Mouse (Mus musculus): Measurements from ENCODE around the gene Bbs9. TPM values are rescaled to one million over a fixed set of nuclear protein-coding genes. Genes with fewer than 3 reads are reported as not detected.

Gene Bbs9
- total and polyA plus RNA-seq, 3 experiments: 6.9 to 9.1 (median 7.8) TPM

DNA sequence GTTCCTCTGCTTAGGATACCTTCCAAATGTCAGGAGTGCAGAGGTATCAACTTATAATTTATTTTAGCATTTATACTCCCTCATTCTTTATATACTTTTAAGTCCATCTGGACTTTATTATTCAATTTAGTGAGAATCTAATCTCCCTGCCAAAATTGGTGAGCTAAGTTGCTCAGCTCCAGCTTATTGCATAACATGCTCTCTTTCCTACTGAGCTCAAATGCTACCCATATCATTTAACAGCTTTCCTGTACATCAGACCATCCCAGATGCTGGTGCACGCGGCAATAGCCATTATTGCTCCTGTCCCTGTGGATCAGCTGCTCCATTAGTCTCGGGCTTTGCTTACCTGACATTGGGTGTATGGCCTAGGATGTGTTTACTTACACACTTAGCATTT lies 208.3 kb downstream of the Bbs9 start:
- peaks cover 0 to 3% of the 10 kb centered on the region in 2 experiments for H3K36me3 ChIP-seq (replicated peaks in 1 of 2; ENCODE audit: control insufficient read depth in 1 of 2, insufficient read depth in 1 of 2, low read length in 1 of 2)
- H3K9me3 ChIP-seq (replicated peaks; ENCODE audit: low read length): no peaks in the 10 kb centered on the region
- no peaks in the 10 kb centered on the region for H3K27me3 ChIP-seq (replicated peaks)
- H3K4me2 ChIP-seq (ENCODE audit: insufficient read depth, low read depth, poor library complexity, severe bottlenecking): no peak overlapping the region
- H3K79me2 ChIP-seq (replicated peaks; ENCODE audit: control insufficient read depth, extremely low read depth, insufficient read depth, poor library complexity, severe bottlenecking): no peaks in the 10 kb centered on the region
- H3K4me1 ChIP-seq (ENCODE audit: control insufficient read depth in 1 of 2, insufficient read depth in 2 of 2): peaks cover 0 to 16% of the 10 kb centered on the region in 2 experiments; a peak in 3 of 4 replicates
- no peak overlapping the region for H3K27ac ChIP-seq (ENCODE audit: insufficient read depth, low read depth)
- in situ Hi-C loops (cut with MboI; ENCODE audit: low pct_ligation_motif_present, low pct_unique_long_range_greater_than_20kb, low sequenced_read_pairs) (no loop called here), dilution Hi-C loops (cut with MboI; ENCODE audit: extremely low pct_ligation_motif_present, extremely low pct_unique_long_range_greater_than_20kb, low sequenced_read_pairs) (no loop called here)
- H3K4me3 ChIP-seq (replicated peaks in 1 of 3; ENCODE audit: low read depth in 2 of 3, low read length in 2 of 3, poor library complexity in 1 of 3): no peak overlapping the region
- no peak overlapping the region for H3K9ac ChIP-seq (ENCODE audit: insufficient read depth, low read depth)
- no peak for DNase-seq (ENCODE audit: extremely low read depth)
- TF ChIP-seq NELFE (IDR thresholded peaks at IDR 0.05; ENCODE audit: low read depth, low read length) (no peak), EP300 (IDR thresholded peaks at IDR 0.05; ENCODE audit: low read length) (no peak), CTCF (conservative IDR thresholded peaks at IDR 0.05 in 1 of 2, IDR thresholded peaks at IDR 0.05 in 1 of 2; ENCODE audit: low read depth in 2 of 2, low read length in 2 of 2) (no peak), E2F4 (IDR thresholded peaks at IDR 0.05; ENCODE audit: insufficient replicate concordance, low read depth, low read length) (no peak)

DNA sequence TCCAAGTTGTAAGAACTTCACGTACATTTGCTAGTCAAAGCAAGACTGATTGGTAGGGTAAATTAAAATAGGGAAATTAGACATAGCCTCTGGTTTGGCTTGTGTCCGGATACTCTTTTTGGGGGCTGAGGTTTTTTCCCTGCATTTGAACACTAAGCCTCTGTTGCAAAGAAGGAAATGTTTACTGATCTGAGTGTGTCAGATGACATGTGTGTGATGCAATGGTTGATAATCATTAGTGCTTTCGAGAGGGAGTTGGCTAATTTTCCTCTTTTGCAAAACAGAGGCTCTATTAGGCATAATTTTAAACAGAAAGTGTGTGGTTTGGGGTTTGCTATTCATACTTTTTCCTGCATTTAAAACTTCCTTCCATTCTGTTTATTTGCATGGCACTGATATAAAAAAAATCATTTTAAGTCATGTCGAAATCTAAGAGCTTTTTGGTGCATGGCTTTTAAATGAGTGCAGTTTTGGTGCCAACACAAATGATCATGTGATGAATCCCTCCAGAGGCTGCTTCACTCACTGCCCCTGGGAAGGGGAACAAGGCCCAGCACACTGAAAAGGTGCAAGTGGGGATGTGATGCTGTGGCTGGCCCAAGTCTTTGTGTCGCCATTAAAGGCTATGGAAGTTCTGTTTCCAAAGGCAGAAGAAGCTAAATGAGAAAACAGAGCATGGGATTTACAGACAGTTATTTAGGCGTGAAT lies 211.4 kb downstream of the Bbs9 start:
- no peak overlapping the region for H3K9ac ChIP-seq (ENCODE audit: insufficient read depth, low read depth)
- H3K4me1 ChIP-seq (ENCODE audit: control insufficient read depth in 1 of 2, insufficient read depth in 2 of 2): peaks cover 0 to 9% of the 10 kb centered on the region in 2 experiments; a peak in 2 of 4 replicates
- no peak overlapping the region for H3K4me2 ChIP-seq (ENCODE audit: insufficient read depth, low read depth, poor library complexity, severe bottlenecking)
- H3K4me3 ChIP-seq (replicated peaks in 1 of 3; ENCODE audit: low read depth in 2 of 3, low read length in 2 of 3, poor library complexity in 1 of 3): no peak overlapping the region
- H3K27ac ChIP-seq (ENCODE audit: insufficient read depth, low read depth): no peak overlapping the region
- H3K79me2 ChIP-seq (replicated peaks; ENCODE audit: control insufficient read depth, extremely low read depth, insufficient read depth, poor library complexity, severe bottlenecking): no peaks in the 10 kb centered on the region
- dilution Hi-C loops (cut with MboI; ENCODE audit: extremely low pct_ligation_motif_present, extremely low pct_unique_long_range_greater_than_20kb, low sequenced_read_pairs) (no loop called here), in situ Hi-C loops (cut with MboI; ENCODE audit: low pct_ligation_motif_present, low pct_unique_long_range_greater_than_20kb, low sequenced_read_pairs) (no loop called here)
- DNase-seq (ENCODE audit: extremely low read depth): no peak
- TF ChIP-seq E2F4 (IDR thresholded peaks at IDR 0.05; ENCODE audit: insufficient replicate concordance, low read depth, low read length) (no peak), SIN3A (IDR thresholded peaks at IDR 0.05; ENCODE audit: low read length) (no peak), POLR2AphosphoS2 (IDR thresholded peaks at IDR 0.05; ENCODE audit: low read depth, low read length) (no peak), TBP (conservative IDR thresholded peaks at IDR 0.05; ENCODE audit: low read depth, low read length) (no peak), JUND (conservative IDR thresholded peaks at IDR 0.05; ENCODE audit: low read depth, low read length) (no peak), ZNF384 (IDR thresholded peaks at IDR 0.05; ENCODE audit: low read depth, low read length) (no peak), JUN (IDR thresholded peaks at IDR 0.05; ENCODE audit: insufficient read depth, low read depth, low read length) (no peak), BHLHE40 (IDR thresholded peaks at IDR 0.05; ENCODE audit: low read depth, low read length) (no peak), UBTF (IDR thresholded peaks at IDR 0.05; ENCODE audit: low read depth, low read length) (no peak), PAX5 (IDR thresholded peaks at IDR 0.05; ENCODE audit: low read length) (no peak), USF1 (IDR thresholded peaks at IDR 0.05; ENCODE audit: low read depth, low read length) (no peak), SMC3 (IDR thresholded peaks at IDR 0.05; ENCODE audit: low read depth, low read length) (no peak), CTCF (conservative IDR thresholded peaks at IDR 0.05 in 1 of 2, IDR thresholded peaks at IDR 0.05 in 1 of 2; ENCODE audit: low read depth in 2 of 2, low read length in 2 of 2) (no peak), NELFE (IDR thresholded peaks at IDR 0.05; ENCODE audit: low read depth, low read length) (no peak)
- H3K36me3 ChIP-seq (replicated peaks in 1 of 2; ENCODE audit: control insufficient read depth in 1 of 2, insufficient read depth in 1 of 2, low read length in 1 of 2): peaks cover 0 to under 1% of the 10 kb centered on the region in 2 experiments
- H3K27me3 ChIP-seq (replicated peaks): no peaks in the 10 kb centered on the region
- no peaks in the 10 kb centered on the region for H3K9me3 ChIP-seq (replicated peaks; ENCODE audit: low read length)
